Mouse (Mus musculus): Measurements from ENCODE around the gene Epha4.

Epha4 gene

GRCm38 (mm10) chr1:77407417-77407816 lies 107.5 kb downstream of the Epha4 start:
- DNase-seq (ENCODE audit: low read depth): peak; percentile 3

DNA sequence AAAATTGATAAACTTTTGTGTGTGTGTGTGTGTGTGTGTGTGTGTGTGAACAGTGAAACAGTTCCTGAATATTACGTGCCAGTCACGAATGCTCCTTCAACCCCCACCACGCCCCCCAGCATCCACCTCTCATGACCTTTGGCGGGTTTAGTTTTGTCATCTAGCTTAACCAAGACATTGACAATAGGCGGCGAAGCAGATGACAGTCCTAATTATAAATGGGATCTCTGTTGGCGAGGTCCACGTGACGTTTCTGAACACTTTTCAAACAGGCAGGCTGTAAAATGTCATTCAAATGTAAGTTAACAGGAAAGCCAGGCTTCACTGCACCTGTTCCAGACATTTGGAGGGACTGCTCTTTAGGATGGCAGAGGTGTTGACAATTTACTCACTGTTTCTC lies 108.3 kb downstream of the Epha4 start:
- DNase-seq (ENCODE audit: low read depth): no peak

DNA sequence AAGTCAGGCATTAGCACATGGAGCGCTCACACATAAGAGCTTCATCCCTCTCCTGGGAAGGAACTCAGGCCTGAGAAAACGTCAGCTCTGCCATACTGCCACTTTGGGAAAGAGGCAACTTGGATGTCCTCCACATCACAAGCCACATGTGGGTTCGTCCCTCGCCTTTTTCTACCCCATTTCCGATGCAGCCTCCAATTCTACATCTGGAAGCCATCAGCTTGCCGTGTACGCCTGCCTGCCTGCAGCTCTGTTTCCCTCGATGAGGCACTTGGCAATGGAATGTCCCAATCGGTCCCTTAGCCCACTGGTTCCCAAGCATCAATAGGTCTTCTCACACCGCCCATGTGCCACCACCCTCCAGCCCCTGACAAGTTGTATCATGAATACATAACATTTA lies 110.4 kb downstream of the Epha4 start:
- DNase-seq (ENCODE audit: low read depth): no peak

DNA sequence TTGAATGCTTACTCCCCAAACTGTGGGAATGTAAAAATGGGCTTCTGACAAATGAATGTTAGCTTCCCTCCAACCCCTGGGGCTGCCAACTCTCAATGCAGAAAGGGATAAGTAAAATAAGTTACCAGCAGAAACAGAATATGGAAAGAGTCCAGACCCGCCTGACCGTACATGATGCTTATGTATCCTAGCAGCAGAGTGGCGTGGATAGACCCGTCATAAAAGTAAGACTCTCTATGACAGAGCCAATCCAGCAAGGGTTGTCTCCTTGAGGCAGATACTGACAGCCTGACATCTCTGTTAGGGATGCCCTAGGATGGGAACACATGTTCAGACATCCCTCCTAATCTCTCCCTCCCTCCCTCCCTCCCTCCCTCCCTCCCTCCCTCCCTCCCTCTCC lies 111.9 kb downstream of the Epha4 start:
- DNase-seq (ENCODE audit: low read depth): no peak

DNA sequence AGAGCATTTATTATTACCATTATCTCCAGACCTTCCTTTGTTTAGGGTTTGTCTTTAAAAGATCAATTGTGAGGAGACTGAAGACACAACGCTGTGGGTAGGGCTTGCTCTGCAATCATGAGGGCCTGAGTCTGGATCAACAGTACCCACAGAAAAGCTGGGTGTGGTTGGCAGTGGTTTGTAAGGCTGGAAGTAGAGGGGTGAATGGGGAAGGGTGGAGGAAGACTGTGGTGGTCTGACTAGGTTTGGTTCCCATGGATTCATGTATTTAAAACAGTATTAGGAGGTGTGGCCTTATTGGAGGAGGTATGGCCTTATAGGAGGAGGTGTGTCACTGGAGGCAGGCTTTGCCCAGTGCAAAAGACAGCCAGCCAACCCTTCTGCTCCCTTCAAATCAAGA lies 113.4 kb downstream of the Epha4 start:
- DNase-seq (ENCODE audit: low read depth): no peak

DNA sequence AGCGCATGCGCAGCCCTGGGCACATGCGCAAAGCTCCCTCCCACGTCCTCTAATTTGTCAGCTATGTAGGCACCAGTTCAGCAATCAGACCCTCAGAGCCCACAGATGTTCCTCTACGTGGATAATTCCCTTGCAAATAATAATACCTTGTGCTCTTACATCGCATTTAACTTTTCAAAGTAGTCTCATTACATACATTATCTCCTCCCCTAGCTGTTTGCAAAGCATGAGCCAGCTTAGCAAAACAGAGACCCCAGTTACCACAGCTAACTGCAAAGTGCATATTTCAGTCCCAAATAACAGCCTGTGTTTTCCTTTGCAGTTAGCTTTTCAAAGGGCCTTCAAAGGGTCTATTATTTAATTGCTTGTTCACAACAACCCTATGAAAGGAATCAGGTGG lies 123.3 kb downstream of the Epha4 start:
- no peak for DNase-seq (ENCODE audit: low read depth)

DNA sequence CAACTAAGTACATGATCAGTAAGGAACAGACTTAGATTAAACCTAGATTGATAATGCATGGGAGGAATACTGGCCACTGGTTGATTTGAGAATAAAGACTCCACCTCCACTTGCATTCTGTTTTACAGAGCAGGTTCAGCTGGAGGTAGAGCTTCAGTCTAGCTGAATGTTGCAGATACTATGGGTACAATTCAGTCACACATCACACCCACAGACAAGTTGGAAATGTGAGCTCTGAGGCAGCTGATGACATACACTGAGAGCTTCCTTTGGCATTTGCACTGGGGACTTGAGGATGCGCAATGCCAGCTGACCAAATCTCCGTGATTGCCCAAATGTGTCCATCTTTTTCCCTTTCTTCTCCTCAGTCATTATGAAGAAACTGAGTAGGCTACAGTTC lies 125.8 kb downstream of the Epha4 start:
- no peak for DNase-seq (ENCODE audit: low read depth)

- no peak for DNase-seq (ENCODE audit: low read depth)
Measured at GRCm38 (mm10) chr1:77388556-77388955, 126.3 kb downstream of the Epha4 start.

DNA sequence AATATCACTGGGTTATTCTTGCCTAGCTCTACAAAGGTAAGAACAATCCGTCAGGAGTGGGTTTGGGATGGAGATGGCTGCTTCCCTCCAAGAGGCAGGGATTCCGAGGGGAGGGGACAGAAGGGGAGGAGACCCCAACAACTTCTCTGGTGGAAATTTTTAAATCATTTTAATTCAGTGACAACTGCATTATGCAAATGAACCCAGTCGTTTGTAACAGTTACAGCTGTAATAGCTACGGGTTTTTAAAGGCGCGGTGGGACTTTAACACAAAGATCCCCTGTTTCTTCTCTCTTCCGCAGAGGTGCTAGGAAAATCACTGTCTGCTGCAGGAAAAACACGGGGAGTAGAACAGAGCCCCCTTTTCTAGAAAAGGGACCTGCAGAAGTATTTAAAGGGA lies 129.3 kb downstream of the Epha4 start:
- DNase-seq (ENCODE audit: low read depth): no peak

DNA sequence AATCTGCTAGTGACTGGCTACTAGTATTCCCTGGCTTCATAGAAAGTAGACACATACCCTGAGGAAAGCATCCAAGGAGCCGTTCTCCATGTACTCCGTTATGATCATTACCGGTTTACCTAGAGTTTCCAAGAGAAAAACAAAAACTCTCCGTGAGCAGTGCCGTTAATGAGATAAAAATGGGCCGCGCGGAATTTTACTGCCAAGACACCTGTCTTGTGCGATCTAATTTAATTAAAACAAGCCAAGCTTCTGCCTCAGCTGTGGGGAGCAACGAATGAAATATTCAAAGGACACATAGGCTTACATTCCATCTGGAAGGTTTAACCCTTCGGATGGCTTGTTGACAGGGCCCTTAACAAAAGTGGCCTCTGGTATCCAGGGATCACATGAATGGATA lies 131.4 kb downstream of the Epha4 start:
- no peak for DNase-seq (ENCODE audit: low read depth)

GRCm38 (mm10) chr1:77377550-77377980 lies 137.3 kb downstream of the Epha4 start:
- no peak for DNase-seq (ENCODE audit: low read depth)

GRCm38 (mm10) chr1:77374054-77374453 lies 140.8 kb downstream of the Epha4 start:
- DNase-seq (ENCODE audit: low read depth): no peak

DNA sequence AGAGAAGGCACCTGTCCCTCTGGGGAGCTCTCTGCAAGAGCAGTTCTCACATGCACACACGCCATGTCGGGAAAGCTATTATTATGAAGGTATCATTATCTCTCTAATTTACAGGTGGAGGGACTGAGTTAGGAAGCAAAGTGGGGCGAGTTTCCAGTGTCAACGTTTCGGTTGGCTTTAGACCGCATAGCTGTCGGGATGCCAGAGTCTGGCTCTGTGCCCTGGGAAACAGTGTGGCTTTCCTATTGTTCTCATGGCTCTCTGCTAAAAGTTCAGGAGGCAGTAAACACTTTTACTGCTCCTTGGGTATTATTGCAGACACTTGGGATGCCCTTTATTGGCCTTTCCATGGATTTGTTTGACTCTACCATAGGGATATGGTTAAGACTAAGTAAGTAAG lies 144.0 kb downstream of the Epha4 start:
- no peak for DNase-seq (ENCODE audit: low read depth)

DNA sequence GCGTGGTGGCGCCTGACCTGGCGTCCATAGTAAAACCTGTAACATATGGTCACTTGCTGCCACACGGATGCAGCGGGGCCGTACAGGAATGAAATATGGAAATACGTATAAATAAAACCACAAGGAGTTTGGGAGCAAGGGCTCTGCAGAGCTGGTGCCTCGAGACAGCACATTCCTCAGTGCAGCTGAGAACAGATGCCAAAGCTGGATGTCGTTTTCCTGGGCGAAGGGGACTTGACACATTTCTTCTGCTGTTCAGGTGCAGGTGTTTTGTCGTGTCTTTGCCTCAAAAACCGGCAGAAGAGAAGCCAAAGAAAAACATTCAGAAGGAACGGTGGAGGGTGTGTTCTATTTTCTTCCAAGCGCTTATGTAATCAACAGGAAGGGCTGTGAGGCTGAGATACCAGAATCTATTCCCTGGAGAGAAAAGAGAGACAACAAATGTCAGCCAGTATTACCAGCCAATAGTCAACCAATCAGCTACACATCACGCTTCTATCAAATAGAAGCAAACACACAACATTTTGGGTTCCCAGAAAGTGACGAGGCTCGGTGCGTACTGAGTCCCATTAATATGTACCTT lies 145.5 kb downstream of the Epha4 start:
- DNase-seq (ENCODE audit: low read depth): peak; percentile 35

GRCm38 (mm10) chr1:77365850-77366249 lies 149.0 kb downstream of the Epha4 start:
- DNase-seq (ENCODE audit: low read depth): no peak

GRCm38 (mm10) chr1:77364596-77364995 lies 150.3 kb downstream of the Epha4 start:
- no peak for DNase-seq (ENCODE audit: low read depth)

DNA sequence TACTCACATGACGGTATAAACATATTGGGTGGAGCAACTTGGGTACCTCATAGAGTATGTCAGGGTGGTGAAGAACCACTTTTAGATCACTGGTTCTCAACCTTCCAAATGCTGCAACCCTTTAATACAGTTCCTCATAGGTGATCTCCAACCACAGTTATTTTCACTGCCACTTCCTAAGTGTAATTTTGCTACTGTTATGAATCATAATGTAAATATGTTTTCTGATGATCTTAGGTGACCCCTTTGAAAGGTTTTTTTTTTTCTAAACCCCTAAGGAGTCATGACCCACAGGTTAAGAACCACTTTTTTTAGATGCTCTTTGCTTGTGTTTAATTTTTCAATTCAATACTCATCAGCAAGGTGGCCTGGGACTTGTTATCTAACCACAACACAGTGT lies 151.0 kb downstream of the Epha4 start:
- DNase-seq (ENCODE audit: low read depth): no peak

DNA sequence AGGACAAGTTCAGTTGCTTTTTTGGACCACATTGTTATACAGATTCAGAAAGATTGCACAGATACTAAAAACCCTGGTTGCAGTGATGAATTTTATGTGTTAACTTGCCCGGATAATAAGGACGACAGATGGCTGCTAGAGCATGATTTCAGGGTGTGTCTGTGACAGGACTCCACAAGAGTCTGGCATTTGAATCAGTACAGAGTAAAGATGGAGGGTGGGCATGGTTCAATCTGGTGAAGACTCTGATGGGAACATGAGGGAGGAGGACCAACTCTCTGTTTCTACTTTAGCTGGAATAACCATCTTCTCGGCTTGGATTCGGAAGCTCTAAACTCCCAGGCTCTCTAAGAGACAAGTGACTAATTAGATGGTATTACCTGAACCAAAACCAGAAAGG lies 168.4 kb downstream of the Epha4 start:
- DNase-seq (ENCODE audit: low read depth): no peak

GRCm38 (mm10) chr1:77343792-77344191 lies 171.1 kb downstream of the Epha4 start:
- no peak for DNase-seq (ENCODE audit: low read depth)

- DNase-seq (ENCODE audit: low read depth): no peak
Measured at GRCm38 (mm10) chr1:77339701-77340100, 175.2 kb downstream of the Epha4 start.

DNA sequence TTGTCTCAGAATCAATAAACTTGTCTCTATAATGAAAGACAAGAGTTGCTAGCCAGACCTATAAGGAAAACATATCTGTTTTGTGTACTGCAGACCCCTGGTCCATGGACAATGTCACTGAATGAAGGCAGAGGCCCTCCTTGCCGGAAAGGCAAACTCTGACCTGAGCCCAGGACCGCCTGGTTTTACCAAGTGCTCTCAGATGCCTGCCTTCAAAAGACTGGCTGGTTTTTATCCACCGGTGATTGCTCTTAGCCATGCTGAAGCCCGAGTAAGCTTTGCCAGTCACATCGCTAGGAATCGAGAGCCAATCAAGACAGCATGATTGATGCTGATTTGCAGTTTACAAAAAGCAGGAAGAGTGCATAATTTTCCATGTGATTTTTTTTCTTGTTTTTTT lies 176.5 kb downstream of the Epha4 start:
- no peak for DNase-seq (ENCODE audit: low read depth)

DNA sequence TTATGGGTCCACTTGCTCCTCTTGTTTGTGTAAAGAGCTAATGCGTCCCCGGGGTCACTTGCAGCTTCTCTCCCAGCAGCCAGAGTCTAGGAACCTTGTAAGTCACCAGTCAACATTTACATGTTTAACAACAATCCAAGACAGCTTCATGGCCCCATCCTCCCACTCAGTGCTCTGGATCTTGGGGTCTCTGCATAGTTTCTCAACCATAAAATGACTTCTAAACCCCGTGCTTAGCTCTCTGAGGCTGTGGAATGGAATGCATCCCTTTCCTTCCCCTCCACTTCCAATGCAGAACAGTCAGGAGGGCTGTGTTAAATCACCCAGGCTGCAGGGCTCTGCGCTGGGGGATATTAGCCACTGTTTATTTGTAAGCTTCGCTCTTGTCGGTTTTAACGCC lies 178.0 kb downstream of the Epha4 start:
- DNase-seq (ENCODE audit: low read depth): no peak

GRCm38 (mm10) chr1:77318597-77319127 lies 196.2 kb downstream of the Epha4 start:
- no peak for DNase-seq (ENCODE audit: low read depth)

All from c-Kit-positive CD71-positive TER-119-negative erythroid progenitor cells, embryonic 14.5 days (primary cell).